Mouse (Mus musculus) spleen, adult 2 months (tissue): ENCODE data around the gene Fancc.

Experiments used
- CTCF ChIP-seq: fragments of 200-500 bp; IDR thresholded peaks from 2 replicates; pipeline ENCODE4 v1.5.1; 2011; ENCODE audit warnings: mild to moderate bottlenecking, inconsistent platforms; ENCODE audit not compliant: insufficient read depth, insufficient read length, insufficient replicate concordance; ENCODE audit errors: extremely low read depth
- POLR2A ChIP-seq: fragments of 200-500 bp; IDR thresholded peaks from 2 replicates; pipeline ENCODE4 v1.6.1; 2011; ENCODE audit warnings: low read depth, low read length, inconsistent platforms

- no peak for TF ChIP-seq POLR2A
- TF ChIP-seq CTCF: no peak
These were observed 46.4 kb upstream of the Fancc start for GRCm38 (mm10) chr13:63543459-63543858.
